Mouse (Mus musculus): ENCODE measurements around the gene Fig4. TPM values are rescaled to one million over a fixed set of nuclear protein-coding genes. Genes with fewer than 3 reads are reported as not detected.

Gene Fig4
- total and polyA plus RNA-seq, 2 experiments from 2014 or later, result 36.4 to 40.4 TPM

DNA sequence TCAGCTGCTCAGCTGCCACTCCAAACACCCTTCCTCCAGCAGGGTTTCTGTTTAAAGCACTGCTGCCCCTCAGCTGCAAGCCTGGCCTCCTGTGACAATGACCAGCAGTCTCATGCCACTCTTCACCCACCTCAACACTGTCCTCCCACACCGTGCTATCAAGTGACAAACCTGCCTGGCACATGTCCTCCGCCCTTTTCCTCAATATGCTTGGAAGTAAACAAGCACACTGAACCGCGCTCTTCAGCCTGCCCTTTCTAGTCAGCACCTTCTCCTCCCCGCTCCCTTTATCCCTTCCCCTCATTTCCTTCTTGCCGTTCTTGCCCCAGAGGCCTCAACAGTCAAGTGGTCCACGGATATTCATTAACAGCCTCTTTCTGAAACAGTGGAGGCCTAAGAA lies 62.0 kb downstream of the Fig4 start:
- TF ChIP-seq CTCF (IDR thresholded peaks at IDR 0.05; ENCODE audit: low read depth), result no peak
- ATAC-seq, result no peak
- WGBS, result 72% methylated on average over 7 of the region's 7 CpGs

DNA sequence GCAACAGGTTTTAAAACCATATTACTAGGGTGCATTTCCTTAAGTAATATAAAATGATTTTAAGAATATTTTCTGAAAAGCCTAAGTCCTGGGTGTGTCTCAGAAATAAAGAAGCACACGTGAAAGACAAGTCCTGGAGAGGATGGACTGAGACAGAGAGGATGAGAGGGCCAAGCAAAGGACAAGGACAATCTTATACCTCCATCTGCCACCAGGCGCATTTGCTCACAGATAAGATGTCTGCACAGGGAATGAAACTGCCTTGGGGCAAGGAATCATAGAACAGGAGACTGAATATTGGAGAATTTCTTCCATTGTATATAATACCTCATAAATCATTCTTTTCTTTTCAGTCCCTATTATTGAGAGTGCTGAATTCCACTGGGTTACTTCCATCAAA lies 67.0 kb downstream of the Fig4 start:
- DNase-seq (no peak), ATAC-seq (no peak)
- Histone ChIP-seq H3K9ac (no peak overlapping the region), H3K27me3 (ENCODE audit: insufficient read depth, low read length) (no peaks in the 10 kb centered on the region), H3K9me3 (ENCODE audit: low read length) (no peaks in the 10 kb centered on the region), H3K36me3 (ENCODE audit: insufficient read depth) (peaks cover 13% of the 10 kb centered on the region), H3K4me3 (ENCODE audit: low read depth, low read length) (no peak overlapping the region), H3K4me2 (ENCODE audit: low read depth) (no peak overlapping the region), H3K4me1 (ENCODE audit: insufficient read depth) (no peaks in the 10 kb centered on the region), H3K27ac (ENCODE audit: low read depth, low read length) (no peak overlapping the region)
- TF ChIP-seq CTCF (IDR thresholded peaks at IDR 0.05; ENCODE audit: low read depth), result no peak
- 86% methylated on average over 2 of the region's 2 CpGs for WGBS

More for the DNA sequence above, 62.0 kb downstream of the Fig4 start:
- no peak overlapping the region for H3K27ac ChIP-seq (ENCODE audit: low read depth, low read length)
- no peak overlapping the region for H3K4me3 ChIP-seq (ENCODE audit: low read depth, low read length)
- no peaks in the 10 kb centered on the region for H3K4me1 ChIP-seq (ENCODE audit: insufficient read depth)
- H3K9me3 ChIP-seq (ENCODE audit: low read length), result no peaks in the 10 kb centered on the region
- no peak overlapping the region for H3K4me2 ChIP-seq (ENCODE audit: low read depth)
- peaks cover 34% of the 10 kb centered on the region for H3K36me3 ChIP-seq (ENCODE audit: insufficient read depth)
- H3K27me3 ChIP-seq (ENCODE audit: insufficient read depth, low read length), result no peaks in the 10 kb centered on the region
- no peak for DNase-seq
- no peak overlapping the region for H3K9ac ChIP-seq

- no peak for TF ChIP-seq CTCF (IDR thresholded peaks at IDR 0.05; ENCODE audit: low read depth)
- no peak overlapping the region for H3K4me2 ChIP-seq (ENCODE audit: low read depth)
- H3K4me1 ChIP-seq (ENCODE audit: insufficient read depth), result no peaks in the 10 kb centered on the region
- no peaks in the 10 kb centered on the region for H3K9me3 ChIP-seq (ENCODE audit: low read length)
- no peak for ATAC-seq
- H3K9ac ChIP-seq, result no peak overlapping the region
- H3K27me3 ChIP-seq (ENCODE audit: insufficient read depth, low read length), result no peaks in the 10 kb centered on the region
- peaks cover 13% of the 10 kb centered on the region for H3K36me3 ChIP-seq (ENCODE audit: insufficient read depth)
- no peak for DNase-seq
- 80% methylated on average over 3 of the region's 3 CpGs for WGBS
- no peak overlapping the region for H3K27ac ChIP-seq (ENCODE audit: low read depth, low read length)
- H3K4me3 ChIP-seq (ENCODE audit: low read depth, low read length), result no peak overlapping the region
These were observed 67.5 kb downstream of the Fig4 start for GRCm38 (mm10) chr10:41235584-41235983.

- Histone ChIP-seq H3K4me1 (ENCODE audit: insufficient read depth) (no peaks in the 10 kb centered on the region), H3K27me3 (ENCODE audit: insufficient read depth, low read length) (no peaks in the 10 kb centered on the region), H3K36me3 (ENCODE audit: insufficient read depth) (peaks cover 9% of the 10 kb centered on the region), H3K9me3 (ENCODE audit: low read length) (no peaks in the 10 kb centered on the region), H3K4me3 (ENCODE audit: low read depth, low read length) (no peak overlapping the region), H3K9ac (no peak overlapping the region), H3K4me2 (ENCODE audit: low read depth) (no peak overlapping the region), H3K27ac (ENCODE audit: low read depth, low read length) (no peak overlapping the region)
- ATAC-seq (no peak), DNase-seq (no peak)
- WGBS, result 89% methylated on average over 2 of the region's 2 CpGs
- TF ChIP-seq CTCF (IDR thresholded peaks at IDR 0.05; ENCODE audit: low read depth), result no peak
These were observed 67.9 kb downstream of the Fig4 start for GRCm38 (mm10) chr10:41235159-41235558.

DNA sequence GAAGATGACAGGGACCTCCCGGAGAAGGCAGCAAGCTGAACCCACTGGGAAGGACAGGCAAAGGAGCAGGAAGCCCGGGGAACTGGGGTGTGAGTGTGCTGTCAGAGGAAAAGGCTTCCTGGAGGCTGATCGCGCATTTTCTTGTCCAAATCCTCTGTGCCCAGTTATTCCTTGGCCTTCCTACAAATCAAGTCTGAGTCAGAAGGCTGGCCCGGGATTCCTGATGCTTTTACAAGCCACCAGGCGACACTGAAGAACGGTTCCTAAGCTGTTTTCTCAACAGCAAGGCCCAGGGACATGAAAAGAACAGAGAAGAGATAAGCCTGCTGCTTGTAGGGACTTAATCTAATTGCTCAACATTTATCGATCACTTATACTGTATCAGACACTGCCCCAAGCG lies 68.5 kb downstream of the Fig4 start:
- Histone ChIP-seq H3K4me1 (ENCODE audit: insufficient read depth) (no peaks in the 10 kb centered on the region), H3K36me3 (ENCODE audit: insufficient read depth) (peaks cover 3% of the 10 kb centered on the region), H3K27ac (ENCODE audit: low read depth, low read length) (no peak overlapping the region), H3K4me3 (ENCODE audit: low read depth, low read length) (no peak overlapping the region), H3K9me3 (ENCODE audit: low read length) (no peaks in the 10 kb centered on the region), H3K9ac (no peak overlapping the region), H3K4me2 (ENCODE audit: low read depth) (no peak overlapping the region), H3K27me3 (ENCODE audit: insufficient read depth, low read length) (no peaks in the 10 kb centered on the region)
- no peak for TF ChIP-seq CTCF (IDR thresholded peaks at IDR 0.05; ENCODE audit: low read depth)
- DNase-seq (no peak), ATAC-seq (no peak)
- 84% methylated on average over 9 of the region's 9 CpGs for WGBS

- Histone ChIP-seq H3K9ac (no peak overlapping the region), H3K27me3 (ENCODE audit: insufficient read depth, low read length) (no peaks in the 10 kb centered on the region), H3K27ac (ENCODE audit: low read depth, low read length) (no peak overlapping the region), H3K4me2 (ENCODE audit: low read depth) (no peak overlapping the region), H3K9me3 (ENCODE audit: low read length) (no peaks in the 10 kb centered on the region), H3K4me3 (ENCODE audit: low read depth, low read length) (no peak overlapping the region), H3K4me1 (ENCODE audit: insufficient read depth) (no peaks in the 10 kb centered on the region), H3K36me3 (ENCODE audit: insufficient read depth) (no peaks in the 10 kb centered on the region)
- ATAC-seq (no peak), DNase-seq (no peak)
- WGBS, result 90% methylated on average over 6 of the region's 6 CpGs
- no peak for TF ChIP-seq CTCF (IDR thresholded peaks at IDR 0.05; ENCODE audit: low read depth)
These were observed 69.9 kb downstream of the Fig4 start for GRCm38 (mm10) chr10:41233140-41233539.

DNA sequence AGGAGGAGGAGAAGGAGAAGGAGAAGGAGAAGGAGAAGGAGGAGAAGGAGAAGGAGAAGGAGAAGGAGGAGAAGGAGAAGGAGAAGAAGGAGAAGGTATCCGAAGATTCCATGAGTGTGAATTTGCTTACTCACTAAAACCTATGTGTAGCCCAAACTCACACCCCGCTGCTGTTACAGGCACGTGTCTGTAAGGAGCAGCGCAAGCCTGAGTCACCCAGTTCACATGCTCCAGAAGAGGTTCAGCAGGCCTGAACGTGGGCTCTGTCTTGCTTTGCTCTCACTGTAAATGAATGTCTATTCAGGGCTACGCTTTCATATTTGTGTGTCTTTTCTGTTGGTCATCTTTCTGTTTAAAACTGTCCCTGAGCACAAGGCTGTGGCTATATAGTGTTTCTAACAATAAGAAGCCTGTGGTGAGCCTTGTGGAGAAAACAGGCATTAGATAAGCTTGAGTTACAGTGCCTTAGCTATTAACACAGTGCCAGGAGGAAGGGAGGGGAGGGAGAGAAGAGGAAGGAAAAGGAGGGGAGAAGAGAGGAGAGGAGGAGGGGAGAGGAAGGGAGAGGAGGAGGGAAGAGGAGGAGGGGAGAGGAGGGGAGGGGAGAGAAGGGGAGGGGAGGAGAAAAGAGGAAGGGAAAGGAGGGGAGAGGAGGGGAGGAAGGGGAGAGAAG lies 71.8 kb downstream of the Fig4 start:
- Histone ChIP-seq H3K4me2 (ENCODE audit: low read depth) (no peak overlapping the region), H3K9ac (no peak overlapping the region), H3K4me1 (ENCODE audit: insufficient read depth) (no peaks in the 10 kb centered on the region), H3K9me3 (ENCODE audit: low read length) (no peaks in the 10 kb centered on the region), H3K36me3 (ENCODE audit: insufficient read depth) (0 out of 2 replicates have a peak, but pooled peaks cover 13% of the 10 kb centered on the region), H3K27ac (ENCODE audit: low read depth, low read length) (no peak overlapping the region), H3K4me3 (ENCODE audit: low read depth, low read length) (no peak overlapping the region), H3K27me3 (ENCODE audit: insufficient read depth, low read length) (no peaks in the 10 kb centered on the region)
- 77% methylated on average over 6 of the region's 6 CpGs for WGBS
- ATAC-seq (no peak), DNase-seq (no peak)
- no peak for TF ChIP-seq CTCF (IDR thresholded peaks at IDR 0.05; ENCODE audit: low read depth)

Data from forebrain, postnatal 0 days (tissue).